ENCODE assay signal across 23 mouse cellular contexts in the genomic region with DNA sequence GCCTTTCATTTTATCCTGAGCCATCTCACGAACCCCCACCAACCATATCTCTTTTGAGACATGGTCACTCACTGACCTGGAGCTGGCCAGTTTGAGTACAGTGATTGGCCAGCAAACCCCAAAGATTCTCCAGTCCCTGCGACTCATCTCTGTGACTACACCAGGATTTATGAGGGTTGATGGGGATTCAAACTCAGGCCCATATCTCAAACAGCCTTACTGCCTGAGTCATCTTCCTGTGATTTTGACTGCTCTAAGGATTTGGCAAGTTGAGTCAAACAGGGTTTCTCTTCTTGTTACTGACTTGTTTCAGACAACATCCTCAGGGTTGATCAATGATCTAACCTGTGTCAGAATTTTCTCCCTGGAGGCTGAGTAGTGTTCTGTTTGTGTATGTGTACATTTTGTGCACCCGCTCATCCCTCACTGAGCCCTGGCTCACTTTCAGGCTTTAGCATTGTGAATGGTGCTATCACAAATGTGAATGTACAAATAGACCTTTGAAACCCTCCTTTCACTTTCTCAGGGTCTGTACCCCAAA.
A peak's percentile ranks its signal among the peaks of the same experiment; 100 is the strongest.
DNase-seq lines count a peak whose midpoint lies in the region; ATAC-seq and TF ChIP-seq lines count a peak whose summit lies in the region.
"Had no signal": no experiment of that assay in that cellular context is flagged by ENCODE, and none has a peak within 500 bp of the region (broad histone marks: within the 10 kb centered on the region; RNA-seq: fewer than 3 reads in every experiment).

No protein-coding gene starts in this region.

- H3K27me3 ChIP-seq in kidney, embryonic 16.5 days (ENCODE audit: insufficient read depth, low read length), result no peaks in the 10 kb centered on the region
- no peaks in the 10 kb centered on the region for H3K27me3 ChIP-seq in midbrain, embryonic 11.5 days (ENCODE audit: control insufficient read depth, insufficient read depth, low read length)
- no peaks in the 10 kb centered on the region for H3K27me3 ChIP-seq in midbrain, embryonic 13.5 days
- no peaks in the 10 kb centered on the region for H3K27me3 ChIP-seq in cerebellum, adult 2 months (ENCODE audit: control insufficient read depth, insufficient read depth, low read length)
- H3K27me3 ChIP-seq: forebrain, embryonic 15.5 days; heart, embryonic 15.5 days; midbrain, embryonic 12.5 days had no signal

- TF ChIP-seq POLR2A in cerebellum, adult 2 months (IDR thresholded peaks at IDR 0.05; ENCODE audit: borderline replicate concordance, insufficient read depth, low read length), result no peak

- peak overlapping the region; percentile 43 for H3K4me2 ChIP-seq in kidney, embryonic 16.5 days (replicated peaks; ENCODE audit: low read depth, low read length)
- no peak overlapping the region for H3K4me2 ChIP-seq in midbrain, embryonic 11.5 days
- H3K4me2 ChIP-seq in midbrain, embryonic 13.5 days (replicated peaks), result no peak overlapping the region
- H3K4me2 ChIP-seq: forebrain, embryonic 15.5 days; liver, embryonic 11.5 days; midbrain, embryonic 12.5 days had no signal

- no peak overlapping the region for H3K9ac ChIP-seq in kidney, embryonic 16.5 days (replicated peaks; ENCODE audit: low read length)
- H3K9ac ChIP-seq in midbrain, embryonic 11.5 days (ENCODE audit: low read length), result no peak overlapping the region
- no peak overlapping the region for H3K9ac ChIP-seq in midbrain, embryonic 13.5 days (replicated peaks)
- H3K9ac ChIP-seq: forebrain, embryonic 15.5 days; heart, embryonic 15.5 days; liver, postnatal 0 days; midbrain, embryonic 12.5 days had no signal

- 0 out of 2 replicates have a peak overlapping the region, but pooled peaks have one; percentile 38 for H3K4me3 ChIP-seq in kidney, embryonic 16.5 days (ENCODE audit: low read length)
- H3K4me3 ChIP-seq in midbrain, embryonic 11.5 days (ENCODE audit: low read depth, low read length), result no peak overlapping the region
- no peak overlapping the region for H3K4me3 ChIP-seq in midbrain, embryonic 13.5 days (replicated peaks)
- no peak overlapping the region for H3K4me3 ChIP-seq in cerebellum, adult 2 months (replicated peaks; ENCODE audit: insufficient read depth, low read depth, low read length)
- H3K4me3 ChIP-seq: embryonic facial prominence, embryonic 10.5 days; forebrain, embryonic 15.5 days; midbrain, embryonic 12.5 days had no signal

- H3K9me3 ChIP-seq in kidney, embryonic 16.5 days (ENCODE audit: low read length), result no peaks in the 10 kb centered on the region
- H3K9me3 ChIP-seq in midbrain, embryonic 11.5 days (ENCODE audit: control insufficient read depth, low read length), result no peaks in the 10 kb centered on the region
- H3K9me3 ChIP-seq in midbrain, embryonic 13.5 days, result no peaks in the 10 kb centered on the region
- H3K9me3 ChIP-seq: embryonic facial prominence, embryonic 10.5 days; forebrain, embryonic 15.5 days; heart, embryonic 15.5 days; midbrain, embryonic 12.5 days had no signal

- 72% methylated on average over 3 of the region's 3 CpGs for WGBS in kidney, embryonic 16.5 days
- 82% methylated on average over 3 of the region's 3 CpGs for WGBS in midbrain, embryonic 11.5 days
- WGBS in midbrain, embryonic 13.5 days, result 90% methylated on average over 3 of the region's 3 CpGs
- 81% methylated on average over 3 of the region's 3 CpGs for WGBS in cerebellum, adult 2 months

- H3K4me1 ChIP-seq in kidney, embryonic 16.5 days (ENCODE audit: insufficient read depth, low read length), result peaks cover 11% of the 10 kb centered on the region
- no peaks in the 10 kb centered on the region for H3K4me1 ChIP-seq in midbrain, embryonic 11.5 days (ENCODE audit: control insufficient read depth, insufficient read depth, low read length)
- peaks cover 4% of the 10 kb centered on the region for H3K4me1 ChIP-seq in midbrain, embryonic 13.5 days (replicated peaks)
- peaks cover 21% of the 10 kb centered on the region for H3K4me1 ChIP-seq in cerebellum, adult 2 months (ENCODE audit: control insufficient read depth, insufficient read depth, low read length)
- H3K4me1 ChIP-seq: forebrain, embryonic 15.5 days; midbrain, embryonic 12.5 days had no signal

- ATAC-seq in kidney, embryonic 16.5 days (ENCODE audit: low FRiP score, low TSS enrichment), result no peak
- no peak for ATAC-seq in midbrain, embryonic 11.5 days (ENCODE audit: low FRiP score)
- no peak for ATAC-seq in midbrain, embryonic 13.5 days
- ATAC-seq: forebrain, embryonic 15.5 days; liver, postnatal 0 days had no signal

- H3K27ac ChIP-seq in kidney, embryonic 16.5 days (ENCODE audit: low read length), result no peak overlapping the region
- no peak overlapping the region for H3K27ac ChIP-seq in midbrain, embryonic 11.5 days (ENCODE audit: low read depth, low read length)
- no peak overlapping the region for H3K27ac ChIP-seq in midbrain, embryonic 13.5 days
- no peak overlapping the region; the same call in 1 of the 2 replicates for H3K27ac ChIP-seq in cerebellum, adult 2 months (ENCODE audit: insufficient read depth, low read length)
- H3K27ac ChIP-seq: embryonic facial prominence, embryonic 10.5 days; forebrain, embryonic 15.5 days; heart, embryonic 15.5 days; midbrain, embryonic 12.5 days; stomach, postnatal 0 days had no signal

- no peaks in the 10 kb centered on the region for H3K36me3 ChIP-seq in kidney, embryonic 16.5 days (ENCODE audit: insufficient read depth, low read length)
- H3K36me3 ChIP-seq in midbrain, embryonic 11.5 days (ENCODE audit: control insufficient read depth, insufficient read depth, low read length), result no peaks in the 10 kb centered on the region
- H3K36me3 ChIP-seq in midbrain, embryonic 13.5 days, result no peaks in the 10 kb centered on the region
- H3K36me3 ChIP-seq: embryonic facial prominence, embryonic 10.5 days; forebrain, embryonic 15.5 days; heart, embryonic 15.5 days; midbrain, embryonic 12.5 days had no signal

- no peak for TF ChIP-seq CTCF in cerebellum, adult 2 months (IDR thresholded peaks at IDR 0.05; ENCODE audit: borderline replicate concordance, insufficient read depth, low read depth, low read length)

- peak; percentile 79 for DNase-seq in heart, adult 11 months
- no peak for DNase-seq in heart, postnatal 4 days
- no peak for DNase-seq in kidney, postnatal 10 days
- DNase-seq in midbrain, embryonic 11.5 days (ENCODE audit: low spot score, missing footprints), result peak; percentile 51
- DNase-seq in naive thymus-derived CD4-positive, alpha-beta T cell, adult 2 months (ENCODE audit: low read depth), result peak; percentile 43
- no peak for DNase-seq in cerebellum, adult 2 months
- DNase-seq: adrenal gland, postnatal 14 days; cerebellum, postnatal 10 days; gastrocnemius, postnatal 14 days; heart, adult 18-20 months; kidney, adult 18-20 months; liver, postnatal 0 days; right cerebral cortex, postnatal 14 days; thymus, adult 2 months; thymus, postnatal 4 days had no signal

Comparison
In these comparisons a context has a peak if more than half of its experiments do, and no peak if none do; other contexts are left out.
1. DNase-seq: peak in heart, adult 11 months (single experiment), midbrain, embryonic 11.5 days (single experiment) and naive thymus-derived CD4-positive, alpha-beta T cell, adult 2 months (single experiment); none in heart, postnatal 4 days (single experiment), kidney, postnatal 10 days (single experiment) and cerebellum, adult 2 months (0 of 2).